Mouse (Mus musculus) T-cell, adult 2 months (primary cell): ENCODE data around the gene Sart3.

Experiments
- DNase-seq: peaks from one replicate; pipeline ENCODE4 v3.0.0; 2022; ENCODE audit warnings: low spot score

The Sart3 gene

DNA sequence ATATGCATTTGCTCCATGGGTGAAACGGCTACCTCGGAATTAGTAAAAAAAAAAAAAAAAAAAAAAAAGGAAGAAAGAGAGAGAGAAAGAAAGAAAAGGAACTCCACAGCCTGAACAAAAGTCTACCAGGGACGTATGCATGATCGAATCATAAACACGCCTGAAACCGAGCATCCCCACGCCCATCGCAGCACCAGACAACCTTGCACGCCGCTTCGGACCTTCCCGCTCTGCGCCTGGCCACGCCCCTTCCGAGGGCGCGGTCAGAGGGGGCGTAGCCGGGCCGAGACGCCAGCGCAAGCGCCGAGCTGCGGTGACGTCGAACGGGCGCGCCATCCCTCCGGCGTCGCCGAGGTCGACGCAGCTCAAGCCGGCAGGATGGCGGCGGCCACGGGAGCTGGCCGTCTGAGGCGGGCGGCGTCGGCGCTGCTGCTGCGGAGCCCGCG is at the start of gene Sart3, which contains the start of gene Iscu:
Sart3 (minus strand) TSS at position 61 of the 446 bp plus-strand sequence.
Iscu (plus strand) TSS at position 299 of the 446 bp plus-strand sequence.
- DNase-seq = peak; percentile 95

DNA sequence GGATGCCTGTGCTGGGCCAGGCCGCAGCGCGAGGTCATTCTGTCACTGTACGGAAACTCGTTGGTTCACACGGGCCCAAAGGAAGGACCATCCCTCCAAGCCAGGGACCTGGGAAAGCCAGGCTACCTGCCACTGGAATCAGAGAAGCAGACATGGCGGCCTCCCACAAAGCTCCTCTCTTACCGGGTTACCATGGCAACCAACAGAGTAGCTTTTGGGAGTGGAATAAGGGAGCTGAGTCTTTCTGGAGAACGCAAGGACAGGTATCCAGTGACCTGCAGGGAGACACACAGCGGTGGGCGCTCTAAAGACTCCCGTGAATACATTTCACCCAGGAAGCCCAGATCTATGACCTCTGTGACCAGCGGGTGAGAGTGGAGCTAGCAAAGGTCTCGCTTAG is 46.3 kb upstream of the Sart3 start:
- DNase-seq = no peak

DNA sequence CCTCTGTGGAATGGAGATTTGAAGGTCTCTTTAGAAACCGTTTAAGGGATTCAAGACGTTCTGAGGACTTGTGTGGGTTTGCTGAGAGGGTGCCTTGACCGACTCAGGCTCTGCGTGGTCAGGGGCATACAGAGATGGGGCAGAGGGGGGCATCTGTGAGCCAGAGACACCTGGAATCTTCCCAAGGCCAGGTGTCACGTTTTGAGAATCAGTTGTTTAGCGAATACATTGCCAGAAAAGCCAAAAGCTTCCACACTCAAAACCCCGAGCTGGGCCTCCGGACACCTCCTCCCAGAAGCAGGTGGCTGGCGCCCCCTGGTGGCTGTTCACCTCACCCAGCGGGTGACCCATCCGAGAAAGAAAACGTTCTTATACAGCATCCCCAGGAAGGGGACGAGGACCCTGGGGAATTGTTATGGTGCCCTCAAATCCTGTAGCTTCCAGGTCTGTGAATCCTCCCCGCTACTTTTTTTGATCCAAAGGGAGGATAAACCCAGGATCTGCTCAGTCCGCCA is 43.4 kb upstream of the Sart3 start:
- peak; percentile 71 for DNase-seq

DNA sequence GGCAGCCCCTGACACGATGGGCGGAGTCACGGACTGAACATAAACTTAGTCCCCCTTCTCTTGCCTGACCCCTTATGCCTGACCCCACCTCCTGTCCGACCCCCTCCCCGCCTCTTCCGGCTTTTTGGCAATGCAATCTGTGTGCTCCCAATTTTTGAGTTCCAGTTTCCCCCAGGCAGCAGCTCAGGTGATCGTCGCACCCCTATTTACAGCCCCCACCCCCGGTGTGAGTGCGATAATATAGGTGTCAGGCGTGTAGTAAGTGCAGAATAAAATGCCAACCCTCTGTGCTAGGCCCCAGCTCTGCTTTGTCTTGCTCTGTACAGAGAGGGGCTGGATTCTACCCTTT is 42.7 kb upstream of the Sart3 start:
- DNase-seq = no peak

DNA sequence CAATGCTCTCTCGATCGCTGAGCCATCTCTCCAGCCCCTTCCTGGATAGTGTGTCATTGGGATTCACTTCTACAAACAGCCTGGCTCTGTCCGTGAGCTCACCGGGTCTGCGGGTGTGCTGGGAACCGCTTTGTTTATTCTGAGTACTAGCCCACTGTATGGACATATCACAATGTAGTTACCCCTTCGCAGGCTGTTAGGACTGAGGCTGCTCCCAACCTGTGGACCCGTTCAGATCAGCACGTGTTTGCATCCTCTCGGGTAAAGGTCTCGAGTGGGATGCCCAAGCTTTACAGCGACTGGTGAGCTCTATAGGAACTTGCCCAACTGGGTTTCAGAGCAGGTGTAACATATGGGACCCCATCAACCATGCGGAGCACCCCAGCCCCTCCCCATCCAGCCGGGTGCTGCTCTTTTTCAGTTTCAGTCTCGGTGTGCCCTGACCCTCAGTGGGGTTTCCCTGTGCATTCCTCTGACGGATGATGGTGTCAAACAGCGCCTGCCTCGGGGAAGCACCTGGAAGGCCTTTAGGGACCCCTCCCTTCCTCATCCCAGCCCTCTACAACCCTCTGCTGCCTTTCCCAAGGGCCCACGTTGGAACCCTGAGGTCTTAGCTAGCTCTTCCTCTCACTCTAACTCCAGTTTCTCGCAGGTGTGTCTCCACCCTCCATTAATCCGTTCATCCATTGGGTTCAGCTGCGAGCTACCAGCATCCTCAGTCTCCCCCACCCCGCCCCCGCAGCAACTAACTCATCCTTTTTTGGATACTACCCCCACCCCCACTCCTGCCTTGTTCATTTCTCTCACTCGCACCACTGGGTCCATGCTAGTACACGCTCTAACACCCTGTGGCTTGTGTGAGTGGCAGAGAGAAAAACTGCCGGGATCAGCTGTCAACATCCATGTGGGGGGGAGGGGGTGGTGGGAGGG is 42.1 kb upstream of the Sart3 start:
- DNase-seq = no peak

DNA sequence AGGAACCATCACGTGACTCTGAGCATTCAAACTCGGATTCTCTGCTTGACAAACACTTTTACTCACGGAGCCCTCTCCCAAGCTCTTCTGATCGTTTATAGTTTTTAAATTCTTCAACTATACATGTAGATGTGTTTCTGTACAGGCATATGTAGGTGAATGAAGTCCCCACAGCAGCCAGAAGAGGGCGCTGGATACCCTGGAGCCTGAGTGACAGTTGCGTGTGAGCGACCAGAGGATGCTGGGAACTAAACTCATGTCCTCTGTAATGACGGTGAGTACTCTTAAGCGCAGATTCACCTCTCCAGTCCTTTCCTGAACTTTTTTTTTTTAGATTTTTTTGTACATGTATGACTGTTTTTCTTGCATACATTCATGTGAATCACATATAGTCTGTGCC is 41.3 kb upstream of the Sart3 start:
- DNase-seq = peak; percentile 35

DNA sequence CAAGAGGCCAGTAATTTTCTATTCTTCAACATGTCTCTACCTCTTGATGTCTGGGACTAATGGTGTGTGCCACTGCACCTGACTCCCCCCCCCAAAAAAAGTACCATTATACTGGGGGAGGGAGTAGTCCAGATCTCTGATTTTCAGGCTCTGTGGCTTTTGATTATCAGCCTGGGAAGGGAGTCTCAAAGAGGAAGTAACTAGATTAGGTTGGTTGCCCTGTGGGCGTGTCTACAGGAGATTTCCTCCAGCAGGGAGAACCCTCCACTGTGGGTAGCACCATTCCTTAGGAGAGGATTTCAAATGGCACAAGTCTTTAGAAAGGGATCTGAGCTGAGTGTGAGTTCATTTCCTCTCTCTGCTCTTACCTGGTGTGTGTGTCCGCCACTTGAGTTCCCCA is 40.3 kb upstream of the Sart3 start:
- DNase-seq = no peak

DNA sequence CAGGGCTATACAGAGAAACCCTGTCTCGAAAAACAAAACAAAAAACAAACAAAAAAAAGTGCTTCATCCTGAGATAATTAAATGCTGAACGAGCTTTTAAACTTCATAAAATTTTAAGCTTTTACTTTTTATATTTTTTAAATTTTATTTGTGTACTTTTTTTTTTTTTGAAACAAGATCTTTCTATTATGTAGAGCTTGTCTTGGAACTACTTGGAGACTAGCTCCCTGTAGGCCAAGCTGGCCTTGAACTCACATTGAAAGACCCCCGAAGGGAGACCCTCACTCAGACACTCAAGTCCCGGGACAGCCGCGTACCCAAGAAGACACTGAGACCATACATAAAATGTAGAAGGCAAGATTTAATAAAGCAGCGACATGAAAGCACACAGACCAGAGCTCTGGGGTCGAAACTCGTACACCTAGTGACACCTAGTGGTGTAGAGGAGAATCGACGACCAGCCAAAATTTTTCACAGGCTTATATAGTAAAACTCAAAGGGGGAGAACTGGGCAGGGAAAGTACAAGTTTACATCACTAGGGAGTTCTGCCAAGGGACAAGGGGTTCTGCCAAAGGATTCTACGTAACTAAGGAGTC is 39.6 kb upstream of the Sart3 start:
- peak; percentile 43 for DNase-seq

DNA sequence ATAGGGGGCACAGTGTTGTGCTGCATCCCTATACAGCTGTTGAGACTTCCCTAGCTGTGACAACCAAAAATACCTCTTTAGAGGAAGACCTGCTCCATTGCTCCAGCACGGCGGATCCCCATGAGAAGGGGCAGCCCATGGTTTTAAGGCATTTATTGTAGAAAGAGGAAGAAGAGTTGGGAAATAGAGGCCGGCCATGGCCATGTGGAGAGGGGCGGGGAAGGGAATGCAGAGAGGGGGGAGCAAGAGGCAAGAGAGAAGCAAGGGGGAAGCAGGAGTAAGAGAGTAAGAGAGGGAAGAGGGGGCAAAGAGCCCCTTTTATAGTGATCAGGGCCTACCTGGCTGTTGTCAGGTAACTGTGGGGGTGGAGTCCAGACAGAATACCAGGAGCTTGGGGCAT is 37.8 kb upstream of the Sart3 start:
- DNase-seq = no peak

DNA sequence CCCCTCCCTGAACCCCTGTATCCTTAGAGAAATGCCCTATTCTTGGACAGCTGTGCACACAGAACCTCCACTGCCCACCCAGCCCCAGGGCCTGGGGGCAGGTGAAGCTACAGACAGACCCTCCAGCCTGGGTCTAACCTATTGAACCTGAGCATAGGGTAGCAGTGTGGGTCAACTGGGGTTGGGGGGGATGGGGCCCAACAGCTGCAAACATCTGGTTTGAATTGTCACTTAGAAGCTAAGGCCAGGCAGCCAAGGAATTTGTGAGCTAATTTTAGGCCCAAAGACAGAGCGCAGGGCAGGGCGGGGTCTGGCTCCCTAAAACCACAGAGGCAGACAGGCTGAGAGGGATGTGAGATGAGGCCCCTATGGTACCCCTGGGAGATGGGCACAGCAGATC is 35.9 kb upstream of the Sart3 start:
- DNase-seq = no peak

DNA sequence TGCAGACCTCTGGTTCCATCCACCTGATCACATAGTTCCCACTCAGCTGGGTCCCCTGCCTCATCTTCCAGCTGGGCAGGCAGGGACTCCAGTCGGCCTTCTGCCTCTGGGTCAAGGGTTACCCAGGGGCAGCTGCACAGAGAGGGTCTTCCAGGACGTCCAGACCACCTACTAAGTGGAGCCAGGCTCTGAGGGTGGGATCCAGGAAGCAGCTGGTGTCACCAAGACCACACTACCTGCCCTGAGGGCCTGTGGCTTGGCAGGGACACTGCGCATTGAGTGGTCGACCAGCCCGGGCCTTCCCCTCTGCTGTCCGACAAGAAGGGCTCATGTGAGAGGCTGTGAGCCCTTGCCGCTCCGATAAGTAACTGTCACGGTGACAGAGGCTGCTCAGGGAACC is 35.4 kb upstream of the Sart3 start:
- DNase-seq = no peak

DNA sequence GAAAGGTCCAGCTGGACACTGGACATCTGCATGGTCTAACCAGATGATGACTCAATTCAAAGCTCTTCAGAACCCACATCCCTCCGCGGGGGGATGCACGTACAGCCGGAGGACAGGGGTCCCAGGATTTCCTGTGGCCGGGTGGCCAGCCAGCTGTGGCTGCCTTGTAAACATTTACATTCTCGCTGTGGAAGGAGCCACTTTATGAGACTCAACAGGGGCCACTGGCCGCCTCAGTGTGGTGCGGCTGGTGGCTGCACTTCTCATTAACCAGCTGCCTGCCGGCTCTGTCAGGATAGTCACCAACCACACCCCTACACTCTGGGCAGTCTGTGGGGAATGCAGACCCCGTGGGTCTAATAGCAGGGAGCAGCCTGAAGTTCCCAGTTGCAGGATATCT is 34.1 kb upstream of the Sart3 start:
- no peak for DNase-seq

DNA sequence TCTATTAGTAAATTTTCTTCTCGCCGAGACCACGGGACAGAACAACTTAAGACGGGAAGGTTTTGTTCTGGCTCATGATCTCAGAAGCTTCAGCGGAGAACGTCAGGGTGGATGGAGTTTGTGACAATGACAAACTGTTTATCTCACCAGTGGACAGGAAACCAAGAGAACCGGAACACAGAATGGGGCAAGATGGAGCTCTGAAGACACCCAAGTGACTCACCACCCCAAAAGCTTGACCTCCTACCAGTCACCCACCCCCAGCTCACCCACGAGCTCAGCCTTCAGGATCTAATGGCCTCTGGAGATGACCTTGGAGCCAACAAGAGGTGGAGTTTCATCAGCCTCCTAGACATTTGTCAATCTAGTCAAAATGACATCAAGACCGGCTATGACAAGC is 33.0 kb upstream of the Sart3 start:
- DNase-seq = no peak

DNA sequence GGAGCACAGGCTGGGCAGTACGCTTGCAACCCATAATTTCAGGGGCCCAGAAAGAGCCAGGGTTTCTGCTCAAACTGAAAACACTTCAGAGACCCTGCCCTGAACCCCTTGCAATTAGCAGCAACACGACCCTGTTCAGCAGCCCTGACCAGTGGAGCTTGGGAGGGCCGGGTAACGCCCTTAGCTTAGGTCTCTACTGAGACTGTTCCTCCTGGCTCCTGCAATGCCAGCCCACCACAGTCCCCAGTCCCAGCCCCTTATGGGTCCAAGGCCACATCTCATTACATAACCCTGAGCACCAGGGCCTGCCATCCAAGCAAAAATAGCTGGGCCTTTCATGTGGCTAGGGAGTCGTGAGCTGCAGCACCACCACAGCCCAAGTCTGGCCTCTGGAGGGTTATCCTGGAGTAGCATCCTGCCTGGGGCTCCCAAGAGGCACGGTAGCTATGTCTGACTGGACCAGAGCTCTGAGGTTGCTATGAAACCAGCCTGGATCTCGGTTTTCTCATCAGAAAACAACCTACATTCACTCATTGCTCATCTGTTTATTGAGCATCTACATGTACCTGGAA is 32.2 kb upstream of the Sart3 start:
- no peak for DNase-seq

DNA sequence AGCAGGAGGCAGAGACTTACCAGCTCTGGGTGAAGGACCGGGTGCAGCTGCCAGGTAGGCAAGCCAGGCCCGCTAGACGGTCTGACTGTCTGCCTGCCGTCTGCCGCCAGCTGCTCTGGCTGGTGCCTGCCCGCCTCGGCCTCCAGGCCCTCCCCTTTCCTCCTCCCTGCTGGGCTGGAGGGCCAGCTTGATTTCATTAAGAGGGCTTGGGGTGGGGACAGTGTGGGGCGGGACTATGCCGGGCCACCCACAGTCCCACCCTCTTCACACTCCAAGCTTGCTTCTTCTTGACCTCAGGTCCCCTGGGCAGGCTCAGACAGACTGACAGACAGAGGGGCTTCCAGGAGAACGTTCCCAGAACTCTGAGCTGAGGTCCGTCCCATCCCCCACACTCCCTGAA is 28.0 kb upstream of the Sart3 start, which contains the start of gene Tmem119:
Tmem119 (minus strand) TSS at position 237 of the 400 bp plus-strand sequence.
- DNase-seq = no peak

DNA sequence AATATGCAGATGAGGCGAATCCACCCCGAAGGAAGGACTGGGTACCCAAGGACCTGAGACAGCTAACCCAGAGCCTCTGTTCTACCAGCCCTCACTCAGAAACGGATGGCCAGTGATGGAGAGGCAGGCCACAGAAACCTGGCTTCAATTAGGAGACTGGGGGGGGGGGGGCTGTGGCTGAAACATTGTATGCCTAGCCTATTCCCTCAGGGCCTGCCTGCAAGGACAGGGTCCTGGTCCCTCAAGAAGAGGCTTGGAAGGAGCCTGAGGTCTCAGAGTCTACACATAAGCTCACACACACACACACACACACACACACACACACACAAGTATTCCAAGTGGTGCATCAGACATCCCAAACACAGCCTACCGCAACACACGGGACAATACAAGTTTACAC is 27.4 kb upstream of the Sart3 start:
- DNase-seq = no peak

DNA sequence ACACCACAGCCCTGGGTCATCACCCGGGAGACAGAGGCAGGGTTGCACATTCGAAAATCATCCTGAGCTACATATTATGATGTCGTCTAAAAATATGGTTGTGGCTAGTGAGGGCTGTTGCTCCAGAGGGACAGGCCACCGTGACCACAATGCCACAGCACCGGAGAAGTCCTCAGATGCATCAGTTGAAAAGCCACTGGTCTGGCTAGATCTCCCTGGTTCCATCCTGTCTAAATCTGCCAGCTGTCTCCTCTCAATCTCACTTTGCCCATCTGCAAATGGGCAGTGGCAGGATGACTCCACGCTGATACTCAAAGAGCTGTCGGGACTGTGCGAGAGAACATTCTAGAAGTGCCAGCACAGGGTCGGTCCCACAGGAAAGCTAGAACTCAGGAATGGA is 26.2 kb upstream of the Sart3 start:
- DNase-seq = no peak

DNA sequence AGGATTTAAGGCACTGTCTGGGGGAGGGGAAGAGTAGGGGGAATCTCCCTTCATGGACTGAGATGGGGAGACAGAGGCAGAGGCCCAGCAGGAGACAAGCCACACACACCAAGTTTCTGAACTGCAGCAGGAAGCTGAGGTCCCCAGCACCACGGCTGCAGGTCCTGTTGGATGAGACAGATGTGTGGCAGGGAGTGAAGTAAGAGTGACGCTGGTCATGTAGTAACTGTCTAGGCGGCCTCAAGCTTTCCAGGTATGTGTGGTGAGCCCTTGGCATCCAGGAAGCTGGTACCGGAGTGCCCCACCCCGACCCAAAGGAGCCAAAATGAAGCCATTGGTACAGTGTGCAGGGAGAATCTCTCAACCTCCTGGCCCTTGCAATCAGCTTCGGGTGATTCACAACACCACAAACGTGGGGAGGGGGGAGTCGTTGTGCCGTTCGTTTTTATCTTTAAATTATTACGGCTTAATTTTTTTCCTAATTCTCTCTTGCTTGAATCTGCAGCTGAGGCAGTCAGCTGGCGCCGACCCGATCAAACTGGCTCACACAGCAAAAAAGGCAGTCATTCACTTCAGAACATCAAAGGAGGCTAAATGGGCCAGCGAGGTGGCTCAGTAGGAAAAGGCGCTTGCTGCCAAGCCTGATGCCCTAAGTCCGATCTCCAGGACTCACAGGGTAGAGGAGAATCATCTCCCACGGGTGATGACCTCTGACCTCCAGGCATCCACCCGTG is 25.0 kb upstream of the Sart3 start:
- DNase-seq = no peak

DNA sequence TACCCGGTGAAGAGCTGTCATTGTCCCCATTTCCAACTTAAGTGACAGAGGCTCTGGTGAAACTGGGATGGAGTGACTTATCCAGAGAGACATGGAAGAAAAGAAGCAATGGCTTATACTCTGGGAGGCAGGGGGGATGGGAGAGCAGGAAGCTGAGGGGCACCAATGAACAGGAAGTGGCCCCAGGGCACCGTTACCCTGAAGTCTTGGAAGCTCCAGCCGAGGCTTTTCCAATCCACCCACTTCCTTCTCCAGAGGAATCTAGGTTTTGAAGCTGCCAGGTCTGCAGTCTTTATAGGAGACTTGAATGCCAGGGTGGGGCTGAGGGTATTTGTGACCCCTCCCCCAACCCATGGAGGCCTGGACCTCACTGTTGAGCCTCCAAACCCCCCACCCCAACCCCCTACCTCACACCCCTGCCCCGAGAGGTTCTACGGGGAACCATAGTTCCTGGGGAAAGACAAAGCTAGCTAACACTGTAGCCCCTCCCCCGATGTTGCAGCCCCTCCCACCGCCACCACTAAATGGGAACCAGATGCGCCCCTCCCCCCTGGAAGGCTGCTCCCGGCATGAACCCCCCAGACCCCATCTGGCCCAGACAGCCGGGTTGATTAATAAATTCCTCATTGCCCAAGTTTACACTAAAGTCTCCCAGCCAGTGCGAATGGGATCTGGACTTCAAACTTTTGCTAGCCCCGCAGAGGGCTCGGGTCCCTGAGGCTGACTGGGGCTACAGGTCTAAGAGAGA is 24.3 kb upstream of the Sart3 start:
- no peak for DNase-seq

DNA sequence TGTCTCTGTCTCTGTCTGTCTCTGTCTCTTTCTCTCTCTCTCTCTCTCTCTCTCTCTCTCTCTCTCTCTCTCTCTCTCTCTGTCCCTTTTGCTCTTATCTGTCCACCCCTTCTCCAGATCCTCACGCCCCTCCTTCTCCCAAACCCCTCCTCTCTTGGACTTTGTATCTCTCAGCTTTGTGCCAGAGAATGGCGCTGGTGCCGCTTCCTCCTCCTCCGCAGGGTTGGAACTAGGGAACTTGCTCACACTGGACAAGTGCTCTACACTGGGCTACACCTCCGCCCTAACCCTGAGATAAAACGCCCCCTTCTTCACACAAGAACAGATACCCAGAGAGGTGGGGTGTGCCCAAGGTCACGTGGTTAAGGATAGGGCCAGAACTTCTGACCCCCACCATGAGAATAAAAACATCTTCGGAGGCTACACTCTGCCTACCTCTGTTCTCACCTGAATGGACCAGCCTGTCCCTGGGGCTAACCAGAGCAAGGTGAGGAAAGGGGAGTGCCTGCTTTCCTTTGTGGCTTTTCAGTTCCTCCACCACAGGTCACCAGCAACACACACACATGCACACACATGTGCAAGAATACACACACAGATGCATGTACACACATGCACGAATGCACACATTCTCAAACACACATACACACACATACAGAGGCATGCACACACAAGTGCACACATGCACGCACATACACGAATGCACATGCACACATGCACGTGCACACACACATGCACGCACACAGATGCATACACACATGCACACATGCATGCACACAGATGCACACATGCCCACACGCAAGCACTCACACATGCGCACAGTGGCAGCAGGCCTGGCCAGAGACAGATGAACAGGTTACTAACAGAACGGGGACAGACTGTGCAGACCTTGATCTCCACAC is 19.1 kb upstream of the Sart3 start:
- no peak for DNase-seq
